Mouse (Mus musculus): ENCODE measurements around the gene Tmem151a.

GRCm38 (mm10) chr19:5098363-5099143 lies 13.2 kb upstream of the Tmem151a start, which contains the start of gene Cnih2:
- 0 out of 2 replicates have a peak, but pooled peaks have one; percentile 31 for TF ChIP-seq POLR2A (IDR thresholded peaks at IDR 0.05; ENCODE audit: borderline replicate concordance, insufficient read depth, low read length)
- no peak for TF ChIP-seq CTCF (IDR thresholded peaks at IDR 0.05; ENCODE audit: borderline replicate concordance, insufficient read depth, low read depth, low read length)
